Mouse (Mus musculus): ENCODE results near the gene Gm20219. TPM values are rescaled to one million over a fixed set of nuclear protein-coding genes. Genes with fewer than 3 reads are reported as not detected.

Gm20219 gene
- polyA plus RNA-seq, 1 experiment from 2014 or later, result 0.08 TPM

DNA sequence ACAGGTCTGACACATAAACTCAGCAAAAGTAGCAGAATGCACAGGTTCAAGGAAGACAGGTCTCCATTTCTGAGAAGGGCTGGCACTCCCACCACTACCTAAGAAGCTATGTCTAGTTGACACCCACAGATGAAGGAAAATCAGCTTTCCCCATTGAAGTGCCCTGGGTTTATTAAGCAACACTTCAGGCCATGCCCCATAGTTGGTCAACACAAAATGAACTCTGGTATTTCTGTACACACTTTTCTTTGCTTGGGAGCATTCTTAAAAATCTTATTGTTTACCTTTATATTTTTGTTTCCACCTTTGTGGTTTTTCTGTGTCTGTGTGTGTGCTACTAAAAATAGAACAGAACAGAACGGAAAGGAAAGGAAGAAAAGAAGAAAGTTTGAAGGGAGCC lies 5.9 kb upstream of the Gm20219 start:
- Histone ChIP-seq H3K27ac (ENCODE audit: low read depth) (no peak overlapping the region), H3K4me2 (ENCODE audit: low read depth, low read length) (no peak overlapping the region), H3K9ac (replicated peaks) (no peak overlapping the region), H3K27me3 (ENCODE audit: insufficient read depth, low read length) (no peaks in the 10 kb centered on the region), H3K9me3 (ENCODE audit: low read length) (no peaks in the 10 kb centered on the region), H3K36me3 (replicated peaks; ENCODE audit: insufficient read depth, low read length) (peaks cover 43% of the 10 kb centered on the region), H3K4me1 (ENCODE audit: insufficient read depth) (no peaks in the 10 kb centered on the region), H3K4me3 (ENCODE audit: low read depth, low read length) (no peak overlapping the region)
- no peak for ATAC-seq
- no peak for TF ChIP-seq CTCF (IDR thresholded peaks at IDR 0.05; ENCODE audit: low read depth)
- no peak for TF ChIP-seq EP300 (IDR thresholded peaks at IDR 0.05; ENCODE audit: low read depth)
- no peak for DNase-seq
- 39% methylated on average over 1 of the region's 1 CpGs for WGBS (ENCODE audit: insufficient replicate concordance)

DNA sequence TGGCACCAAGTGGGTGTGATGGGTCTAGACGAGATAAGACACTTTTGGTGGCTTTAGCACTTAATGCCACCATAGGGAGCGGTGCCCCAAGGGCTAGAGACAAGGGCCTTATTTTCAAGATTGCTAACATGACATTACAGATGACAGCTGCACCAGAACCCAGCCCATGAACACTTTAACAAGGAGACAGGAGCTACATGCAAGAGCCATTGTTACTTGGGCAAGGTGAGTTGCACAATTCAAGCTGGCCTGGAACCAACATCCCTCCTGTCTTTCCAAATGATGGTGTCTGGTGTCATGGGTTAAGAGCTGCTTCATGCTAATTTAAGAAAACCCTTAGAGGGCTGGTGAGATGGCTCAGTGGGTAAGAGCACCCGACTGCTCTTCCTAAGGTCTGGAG lies 5.2 kb upstream of the Gm20219 start:
- Histone ChIP-seq H3K27me3 (ENCODE audit: insufficient read depth, low read length) (no peaks in the 10 kb centered on the region), H3K4me1 (ENCODE audit: insufficient read depth) (no peaks in the 10 kb centered on the region), H3K4me2 (ENCODE audit: low read depth, low read length) (no peak overlapping the region), H3K36me3 (replicated peaks; ENCODE audit: insufficient read depth, low read length) (peaks cover 35% of the 10 kb centered on the region), H3K4me3 (ENCODE audit: low read depth, low read length) (no peak overlapping the region), H3K9me3 (ENCODE audit: low read length) (no peaks in the 10 kb centered on the region), H3K9ac (replicated peaks) (no peak overlapping the region), H3K27ac (ENCODE audit: low read depth) (no peak overlapping the region)
- TF ChIP-seq CTCF (IDR thresholded peaks at IDR 0.05; ENCODE audit: low read depth) (no peak), EP300 (IDR thresholded peaks at IDR 0.05; ENCODE audit: low read depth) (no peak)
- ATAC-seq (peak; percentile 47), DNase-seq (peak; percentile 60)
- WGBS (ENCODE audit: insufficient replicate concordance), result 63% methylated on average over 3 of the region's 3 CpGs

DNA sequence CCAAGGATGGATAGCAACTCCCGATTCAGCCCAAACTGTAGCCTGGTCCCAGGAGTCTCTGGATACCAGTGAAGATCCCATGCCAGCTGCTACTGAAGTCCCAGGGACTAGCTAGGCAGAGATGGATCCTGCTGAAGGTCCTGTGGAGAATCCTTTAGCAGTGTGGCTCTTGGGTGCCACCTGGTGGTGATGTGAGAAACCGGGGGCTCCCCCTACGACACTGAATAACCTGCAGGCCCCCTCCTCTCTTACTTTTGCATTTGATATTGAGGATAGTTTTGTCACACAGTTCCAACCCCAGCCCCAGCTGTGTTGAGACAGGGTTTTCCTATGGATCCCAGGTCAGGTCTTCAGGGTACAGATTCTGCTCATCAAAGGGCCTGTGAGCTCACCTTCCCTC lies 4.3 kb upstream of the Gm20219 start:
- H3K9me3 ChIP-seq (ENCODE audit: low read length), result no peaks in the 10 kb centered on the region
- 12% methylated on average over 3 of the region's 3 CpGs for WGBS (ENCODE audit: insufficient replicate concordance)

GRCm38 (mm10) chr17:56552781-56553363 lies 1.3 kb downstream of the Gm20219 start:
- H3K36me3 ChIP-seq (replicated peaks; ENCODE audit: insufficient read depth, low read length), result no peaks in the 10 kb centered on the region
- no peaks in the 10 kb centered on the region for H3K9me3 ChIP-seq (ENCODE audit: low read length)
- H3K9ac ChIP-seq (replicated peaks), result no peak overlapping the region
- TF ChIP-seq EP300 (IDR thresholded peaks at IDR 0.05; ENCODE audit: low read depth), result no peak
- peak; percentile 99 for TF ChIP-seq CTCF (IDR thresholded peaks at IDR 0.05; ENCODE audit: low read depth)
- ATAC-seq (peak; percentile 43; the same call in 1 of the 2 replicates), DNase-seq (peak; percentile 76)
- WGBS (ENCODE audit: insufficient replicate concordance), result 53% methylated on average over 5 of the region's 5 CpGs
- H3K27ac ChIP-seq (ENCODE audit: low read depth), result no peak overlapping the region
- no peaks in the 10 kb centered on the region for H3K27me3 ChIP-seq (ENCODE audit: insufficient read depth, low read length)
- no peak overlapping the region for H3K4me3 ChIP-seq (ENCODE audit: low read depth, low read length)
- H3K4me1 ChIP-seq (ENCODE audit: insufficient read depth), result no peaks in the 10 kb centered on the region
- no peak overlapping the region for H3K4me2 ChIP-seq (ENCODE audit: low read depth, low read length)

More for the DNA sequence above, 4.3 kb upstream of the Gm20219 start:
- Histone ChIP-seq H3K9ac (replicated peaks) (no peak overlapping the region), H3K36me3 (replicated peaks; ENCODE audit: insufficient read depth, low read length) (peaks cover 26% of the 10 kb centered on the region), H3K27me3 (ENCODE audit: insufficient read depth, low read length) (no peaks in the 10 kb centered on the region), H3K4me1 (ENCODE audit: insufficient read depth) (no peaks in the 10 kb centered on the region), H3K4me2 (ENCODE audit: low read depth, low read length) (no peak overlapping the region), H3K4me3 (ENCODE audit: low read depth, low read length) (no peak overlapping the region), H3K27ac (ENCODE audit: low read depth) (no peak overlapping the region)
- TF ChIP-seq CTCF (IDR thresholded peaks at IDR 0.05; ENCODE audit: low read depth) (peak; percentile 86), EP300 (IDR thresholded peaks at IDR 0.05; ENCODE audit: low read depth) (no peak)
- ATAC-seq (no peak), DNase-seq (peak; percentile 76)

DNA sequence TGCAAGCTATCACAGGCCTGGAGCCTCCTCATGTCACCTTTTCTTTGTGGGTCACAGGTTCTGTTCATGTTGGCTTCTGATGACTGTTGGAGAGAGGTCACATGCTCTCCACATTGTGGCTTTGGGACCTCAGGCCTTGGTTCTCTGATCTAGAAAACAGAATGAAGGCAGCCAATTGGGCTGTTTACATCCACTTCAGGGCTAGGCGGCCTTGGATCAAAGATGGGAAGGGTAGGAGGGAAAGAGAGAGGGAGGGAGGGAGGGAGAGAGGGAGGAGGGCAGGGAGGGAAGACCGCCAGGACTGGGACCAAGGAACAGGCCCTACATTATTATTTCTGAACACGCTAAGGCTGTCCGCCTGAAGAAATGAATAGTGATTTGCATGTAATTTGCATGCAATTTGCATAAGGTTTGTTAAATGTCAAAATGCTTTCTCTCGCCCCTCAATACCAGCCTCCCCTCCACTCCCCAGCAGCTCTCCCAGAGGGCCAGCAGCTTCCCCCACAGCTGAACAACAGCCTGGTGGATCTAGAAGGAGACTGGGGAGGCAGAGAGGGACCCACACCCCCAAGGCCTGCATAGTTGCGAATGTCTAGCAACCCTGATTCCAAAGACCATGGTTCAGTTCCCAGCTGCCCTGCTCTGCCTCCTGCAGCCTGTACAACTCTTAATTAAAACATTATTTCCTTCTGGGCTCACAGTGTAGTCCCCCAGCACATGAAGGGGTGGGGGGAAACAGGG lies 2.2 kb downstream of the Gm20219 start:
- Histone ChIP-seq H3K4me1 (ENCODE audit: insufficient read depth) (no peaks in the 10 kb centered on the region), H3K4me2 (ENCODE audit: low read depth, low read length) (no peak overlapping the region), H3K9ac (replicated peaks) (no peak overlapping the region), H3K27me3 (ENCODE audit: insufficient read depth, low read length) (no peaks in the 10 kb centered on the region), H3K27ac (ENCODE audit: low read depth) (no peak overlapping the region), H3K4me3 (ENCODE audit: low read depth, low read length) (no peak overlapping the region), H3K36me3 (replicated peaks; ENCODE audit: insufficient read depth, low read length) (no peaks in the 10 kb centered on the region), H3K9me3 (ENCODE audit: low read length) (no peaks in the 10 kb centered on the region)
- 83% methylated on average over 6 of the region's 6 CpGs for WGBS (ENCODE audit: insufficient replicate concordance)
- no peak for DNase-seq
- no peak for TF ChIP-seq CTCF (IDR thresholded peaks at IDR 0.05; ENCODE audit: low read depth)
- TF ChIP-seq EP300 (IDR thresholded peaks at IDR 0.05; ENCODE audit: low read depth), result no peak
- ATAC-seq, result no peak

DNA sequence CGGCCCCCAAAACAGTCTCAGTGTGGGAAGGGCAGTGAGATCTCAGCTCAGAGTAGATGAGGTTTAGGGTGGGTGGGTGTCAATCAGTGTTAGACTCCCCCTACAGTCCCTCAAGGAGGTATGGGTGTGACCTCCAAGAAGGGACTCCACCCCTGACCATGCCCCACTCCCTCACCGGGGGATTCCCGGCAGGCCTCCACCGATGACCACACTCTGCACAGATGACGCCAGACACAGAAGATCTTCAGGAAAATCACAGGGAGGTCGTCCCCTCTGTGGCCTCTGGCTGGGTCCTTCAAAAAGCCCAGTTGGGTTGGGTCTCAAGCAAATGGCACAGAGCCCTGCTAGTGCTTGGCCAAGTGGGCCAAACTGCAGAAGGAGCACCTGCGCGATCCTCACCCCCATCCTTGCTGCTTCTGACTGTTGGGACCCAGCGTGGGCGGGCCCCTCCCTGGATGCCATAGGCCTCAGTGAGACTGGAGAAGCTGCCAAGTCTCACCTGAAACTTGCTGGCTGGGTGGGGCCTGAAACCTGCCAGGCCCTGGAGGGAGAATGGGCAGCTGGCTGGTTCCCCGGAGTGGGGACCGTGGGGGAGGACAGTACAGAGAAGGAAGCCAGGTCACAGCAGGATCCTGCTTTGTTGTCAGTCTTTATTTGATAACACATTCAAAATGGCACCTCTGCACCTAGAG lies 3.3 kb downstream of the Gm20219 start:
- WGBS (ENCODE audit: insufficient replicate concordance), result 74% methylated on average over 12 of the region's 12 CpGs
- ATAC-seq, result no peak
- no peak overlapping the region for H3K27ac ChIP-seq (ENCODE audit: low read depth)

More for the DNA sequence above, 3.3 kb downstream of the Gm20219 start:
- Histone ChIP-seq H3K9ac (replicated peaks) (no peak overlapping the region), H3K27me3 (ENCODE audit: insufficient read depth, low read length) (no peaks in the 10 kb centered on the region), H3K9me3 (ENCODE audit: low read length) (no peaks in the 10 kb centered on the region), H3K4me3 (ENCODE audit: low read depth, low read length) (no peak overlapping the region), H3K36me3 (replicated peaks; ENCODE audit: insufficient read depth, low read length) (no peaks in the 10 kb centered on the region), H3K4me2 (ENCODE audit: low read depth, low read length) (no peak overlapping the region), H3K4me1 (ENCODE audit: insufficient read depth) (no peaks in the 10 kb centered on the region)
- TF ChIP-seq CTCF (IDR thresholded peaks at IDR 0.05; ENCODE audit: low read depth) (no peak), EP300 (IDR thresholded peaks at IDR 0.05; ENCODE audit: low read depth) (no peak)
- DNase-seq, result no peak
